Comparison of ENCODE assay signal across 16 mouse cellular contexts in genomic region chr10:42590261-42591184, GRCm38 (mm10). TPM values are rescaled to one million over a fixed set of nuclear protein-coding genes. Genes with fewer than 3 reads are reported as not detected.
A peak's percentile ranks its signal among the peaks of the same experiment; 100 is the strongest.
DNase-seq lines count a peak whose midpoint lies in the region; ATAC-seq and TF ChIP-seq lines count a peak whose summit lies in the region.
"Had no signal": no experiment of that assay in that cellular context is flagged by ENCODE, and none has a peak within 500 bp of the region (broad histone marks: within the 10 kb centered on the region; RNA-seq: fewer than 3 reads in every experiment).

No protein-coding gene starts in this region.

- ATAC-seq in hindbrain, embryonic 11.5 days (ENCODE audit: low FRiP score), result peak; percentile 20; the same call in 1 of the 2 replicates
- ATAC-seq in hindbrain, embryonic 14.5 days (ENCODE audit: low FRiP score), result no peak
- ATAC-seq in forebrain, embryonic 15.5 days (replicated peaks), result 0 out of 2 replicates have a peak, but pooled peaks have one; percentile 1
- ATAC-seq in inflammation-experienced regulatory T-cells, adult 6 months, result no peak
- no peak for ATAC-seq in stomach, postnatal 0 days (ENCODE audit: low FRiP score, low TSS enrichment)
- ATAC-seq: liver, embryonic 12.5 days; lung, postnatal 0 days had no signal

- no peak overlapping the region for H3K9ac ChIP-seq in hindbrain, embryonic 11.5 days (ENCODE audit: low read depth, low read length)
- H3K9ac ChIP-seq in hindbrain, embryonic 14.5 days, result no peak overlapping the region
- H3K9ac ChIP-seq in forebrain, embryonic 15.5 days (replicated peaks), result peak overlapping the region; percentile 48
- no peak overlapping the region for H3K9ac ChIP-seq in stomach, postnatal 0 days (ENCODE audit: low read length)
- H3K9ac ChIP-seq: embryonic facial prominence, embryonic 15.5 days; liver, embryonic 12.5 days had no signal

- H3K4me2 ChIP-seq in hindbrain, embryonic 11.5 days (replicated peaks; ENCODE audit: low read depth, low read length), result no peak overlapping the region
- H3K4me2 ChIP-seq in hindbrain, embryonic 14.5 days (replicated peaks), result no peak overlapping the region
- H3K4me2 ChIP-seq in forebrain, embryonic 15.5 days (replicated peaks), result peak overlapping the region; percentile 77
- peak overlapping the region; percentile 48 for H3K4me2 ChIP-seq in myocyte (ENCODE audit: low read depth)
- no peak overlapping the region for H3K4me2 ChIP-seq in stomach, postnatal 0 days (replicated peaks; ENCODE audit: low read depth)

- no peak overlapping the region for H3K27ac ChIP-seq in hindbrain, embryonic 11.5 days (ENCODE audit: low read depth, low read length)
- H3K27ac ChIP-seq in hindbrain, embryonic 14.5 days, result no peak overlapping the region
- H3K27ac ChIP-seq in forebrain, embryonic 15.5 days (replicated peaks), result no peak overlapping the region
- H3K27ac ChIP-seq in stomach, postnatal 0 days (replicated peaks), result no peak overlapping the region
- H3K27ac ChIP-seq: embryonic facial prominence, embryonic 15.5 days; heart, adult 2 months; liver, embryonic 12.5 days had no signal

- 1% methylated on average over 19 of the region's 19 CpGs for WGBS in hindbrain, embryonic 11.5 days
- WGBS in hindbrain, embryonic 14.5 days, result 1% methylated on average over 19 of the region's 19 CpGs
- 1% methylated on average over 19 of the region's 19 CpGs for WGBS in forebrain, embryonic 15.5 days
- 4% methylated on average over 19 of the region's 19 CpGs for WGBS in stomach, postnatal 0 days

- H3K36me3 ChIP-seq in hindbrain, embryonic 11.5 days (ENCODE audit: control insufficient read depth, insufficient read depth, low read length), result no peaks in the 10 kb centered on the region
- H3K36me3 ChIP-seq in hindbrain, embryonic 14.5 days (replicated peaks; ENCODE audit: control insufficient read depth, insufficient read depth), result no peaks in the 10 kb centered on the region
- H3K36me3 ChIP-seq in forebrain, embryonic 15.5 days, result no peaks in the 10 kb centered on the region
- no peaks in the 10 kb centered on the region for H3K36me3 ChIP-seq in myocyte (ENCODE audit: control insufficient read depth, insufficient read depth)
- H3K36me3 ChIP-seq in stomach, postnatal 0 days (ENCODE audit: control insufficient read depth, insufficient read depth, low read length), result no peaks in the 10 kb centered on the region
- H3K36me3 ChIP-seq: embryonic facial prominence, embryonic 15.5 days; liver, embryonic 12.5 days had no signal

- H3ac ChIP-seq in myocyte (ENCODE audit: control insufficient read depth, insufficient read length), result no peak overlapping the region

- TF ChIP-seq POLR2A in myocyte (IDR thresholded peaks at IDR 0.05; ENCODE audit: insufficient read length, low read depth), result no peak

- TF ChIP-seq EP300 in stomach, postnatal 0 days (optimal IDR thresholded peaks at IDR 0.05), result no peak

- peak; percentile 64 for DNase-seq in hindbrain, embryonic 11.5 days (ENCODE audit: low spot score)
- no peak for DNase-seq in hindbrain, embryonic 14.5 days (ENCODE audit: low spot score)
- DNase-seq in embryo, embryonic 10.5 days (ENCODE audit: low spot score), result peak; percentile 57
- DNase-seq in stomach, postnatal 0 days (ENCODE audit: low spot score), result no peak
- DNase-seq: cerebellum, adult 2 months; kidney, adult 2 months had no signal

- peaks cover 3% of the 10 kb centered on the region for H3K9me3 ChIP-seq in hindbrain, embryonic 11.5 days (ENCODE audit: control insufficient read depth, low read length)
- H3K9me3 ChIP-seq in hindbrain, embryonic 14.5 days (ENCODE audit: control insufficient read depth, low read length), result peaks cover 5% of the 10 kb centered on the region; the same call in 1 of the 2 replicates
- H3K9me3 ChIP-seq in forebrain, embryonic 15.5 days, result no peaks in the 10 kb centered on the region
- H3K9me3 ChIP-seq in stomach, postnatal 0 days (ENCODE audit: control insufficient read depth, low read length), result no peaks in the 10 kb centered on the region
- H3K9me3 ChIP-seq: embryonic facial prominence, embryonic 15.5 days; liver, embryonic 12.5 days had no signal

- no peaks in the 10 kb centered on the region for H3K79me2 ChIP-seq in myocyte (ENCODE audit: control insufficient read depth, insufficient read depth)

- TF ChIP-seq CTCF in stomach, postnatal 0 days (IDR thresholded peaks at IDR 0.05; ENCODE audit: low read depth), result no peak

- H3K4me1 ChIP-seq in hindbrain, embryonic 11.5 days (replicated peaks; ENCODE audit: control insufficient read depth, insufficient read depth, low read length), result peaks cover 3% of the 10 kb centered on the region; the same call in 1 of the 2 replicates
- no peaks in the 10 kb centered on the region for H3K4me1 ChIP-seq in hindbrain, embryonic 14.5 days (replicated peaks; ENCODE audit: control insufficient read depth, insufficient read depth, low read length)
- H3K4me1 ChIP-seq in forebrain, embryonic 15.5 days, result peaks cover 48% of the 10 kb centered on the region
- H3K4me1 ChIP-seq in stomach, postnatal 0 days (replicated peaks; ENCODE audit: control insufficient read depth, insufficient read depth), result 0 out of 2 replicates have a peak, but pooled peaks cover 2% of the 10 kb centered on the region

- H3K4me3 ChIP-seq in hindbrain, embryonic 11.5 days (ENCODE audit: low read depth, low read length), result no peak overlapping the region
- H3K4me3 ChIP-seq in hindbrain, embryonic 14.5 days (replicated peaks; ENCODE audit: low read length), result no peak overlapping the region
- peak overlapping the region; percentile 44 for H3K4me3 ChIP-seq in forebrain, embryonic 15.5 days
- H3K4me3 ChIP-seq in myocyte, result no peak overlapping the region
- H3K4me3 ChIP-seq in stomach, postnatal 0 days (ENCODE audit: low read depth, low read length), result no peak overlapping the region
- H3K4me3 ChIP-seq: heart, adult 2 months had no signal

- peaks cover 98% of the 10 kb centered on the region for H3K27me3 ChIP-seq in hindbrain, embryonic 11.5 days (ENCODE audit: control insufficient read depth, insufficient read depth, low read length)
- peaks cover 99% of the 10 kb centered on the region for H3K27me3 ChIP-seq in hindbrain, embryonic 14.5 days (ENCODE audit: control insufficient read depth, insufficient read depth, low read length)
- peaks cover 9% of the 10 kb centered on the region; the same call in 1 of the 2 replicates for H3K27me3 ChIP-seq in forebrain, embryonic 15.5 days
- H3K27me3 ChIP-seq in myocyte (ENCODE audit: control insufficient read depth, insufficient read depth, insufficient read length), result peaks cover 85% of the 10 kb centered on the region
- peaks cover 21% of the 10 kb centered on the region for H3K27me3 ChIP-seq in stomach, postnatal 0 days (ENCODE audit: control insufficient read depth, insufficient read depth, low read length)

TF ChIP-seq in myocyte, 11 proteins besides CTCF, POLR2A, EP300 and RAD21:
- no peak for TF ChIP-seq CEBPB (IDR thresholded peaks at IDR 0.05; ENCODE audit: insufficient read depth, poor library complexity, severe bottlenecking)
- TF ChIP-seq POLR2AphosphoS2 (IDR thresholded peaks at IDR 0.05; ENCODE audit: insufficient read length, low read depth), result no peak
- no peak for TF ChIP-seq E2F4 (IDR thresholded peaks at IDR 0.05; ENCODE audit: insufficient read depth)
- no peak for TF ChIP-seq MAX (IDR thresholded peaks at IDR 0.05; ENCODE audit: low read depth)
- no peak for TF ChIP-seq MYOG (IDR thresholded peaks at IDR 0.05; ENCODE audit: control insufficient read depth in 1 of 3, insufficient read depth in 1 of 3, insufficient read length in 2 of 3, low read depth in 2 of 3)
- TF ChIP-seq TCF3 (IDR thresholded peaks at IDR 0.05; ENCODE audit: insufficient read length, low read depth), result no peak
- TF ChIP-seq MYOD1 (IDR thresholded peaks at IDR 0.05; ENCODE audit: control insufficient read depth in 1 of 3, insufficient read length in 2 of 3, low read depth in 2 of 3), result no peak
- no peak for TF ChIP-seq REST (IDR thresholded peaks at IDR 0.05; ENCODE audit: insufficient read depth, insufficient read length)
- TF ChIP-seq USF1 (IDR thresholded peaks at IDR 0.05; ENCODE audit: low read depth), result no peak
- TF ChIP-seq SRF (IDR thresholded peaks at IDR 0.05; ENCODE audit: control insufficient read depth, insufficient read length, low read depth), result no peak
- no peak for TF ChIP-seq TCF12 (IDR thresholded peaks at IDR 0.05; ENCODE audit: insufficient read depth, poor library complexity, severe bottlenecking)

RNA-seq across cellular contexts. Expression of gene Ostm1, which starts 6.9 kb away (rescaled TPM):
- polyA plus RNA-seq in hindbrain, embryonic 11.5 days (2014; fragmentation: Nextera tagmentation; extraction: Ambion mirVana), result 20.2 and 23.1 TPM in 2 replicates
- polyA plus RNA-seq in hindbrain, embryonic 14.5 days (2014; fragmentation: Nextera tagmentation; extraction: Ambion mirVana), result 41.8 and 43.5 TPM in 2 replicates
- polyA plus RNA-seq in forebrain, embryonic 15.5 days (2015; fragmentation: Nextera tagmentation; extraction: Ambion mirVana), result 50.8 and 51.5 TPM in 2 replicates
- 13.9 TPM for polyA plus RNA-seq in myocyte (2012; fragmentation: generic; extraction: Trizol)
- 10 to 100 TPM; 34.7 to 46.2 (median 41.6) TPM for polyA plus RNA-seq in inflammation-experienced regulatory T-cells, adult 6 months (2017; shearing (Covaris generic))
- 13.0 and 13.5 TPM in 2 replicates for polyA plus RNA-seq in stomach, postnatal 0 days (2015; fragmentation: Nextera tagmentation; extraction: Ambion mirVana)

RNA-seq across cellular contexts. Expression of gene Nr2e1, which starts 7.1 kb away (rescaled TPM):
- 0.11 and 0.71 TPM in 2 replicates for polyA plus RNA-seq in hindbrain, embryonic 11.5 days (2014; fragmentation: Nextera tagmentation; extraction: Ambion mirVana)
- 0.23 TPM in 1 of 2 replicates, not detected in the other for polyA plus RNA-seq in hindbrain, embryonic 14.5 days (2014; fragmentation: Nextera tagmentation; extraction: Ambion mirVana)
- 35.4 and 40.5 TPM in 2 replicates for polyA plus RNA-seq in forebrain, embryonic 15.5 days (2015; fragmentation: Nextera tagmentation; extraction: Ambion mirVana)
- polyA plus RNA-seq in myocyte (2012; fragmentation: generic; extraction: Trizol), result not detected
- not detected for polyA plus RNA-seq in inflammation-experienced regulatory T-cells, adult 6 months (2017; shearing (Covaris generic))
- polyA plus RNA-seq in stomach, postnatal 0 days (2015; fragmentation: Nextera tagmentation; extraction: Ambion mirVana), result 0.04 TPM in 1 of 2 replicates, not detected in the other
- polyA plus RNA-seq: C2C12; heart, adult 2 months; kidney, adult 2 months; liver, embryonic 12.5 days; lung, postnatal 0 days; spleen, adult 2 months; thymus, postnatal 0 days had no signal

Comparison
In these comparisons a context has a peak if more than half of its experiments do, and no peak if none do; other contexts are left out.
1. ATAC-seq: peak in hindbrain, embryonic 11.5 days (single experiment) and forebrain, embryonic 15.5 days (single experiment); none in hindbrain, embryonic 14.5 days (single experiment), inflammation-experienced regulatory T-cells, adult 6 months (single experiment) and stomach, postnatal 0 days (single experiment).
2. DNase-seq: peak in hindbrain, embryonic 11.5 days (single experiment) and embryo, embryonic 10.5 days (single experiment); none in hindbrain, embryonic 14.5 days (single experiment) and stomach, postnatal 0 days (single experiment).
3. H3K4me2 ChIP-seq: peak in forebrain, embryonic 15.5 days (single experiment) and myocyte (single experiment); none in hindbrain, embryonic 11.5 days (single experiment), hindbrain, embryonic 14.5 days (single experiment) and stomach, postnatal 0 days (single experiment).
4. RNA of gene Nr2e1, which starts 7.1 kb away (polyA plus RNA-seq): 35.4 to 40.5 TPM in forebrain, embryonic 15.5 days; 0.11 to 0.71 TPM in hindbrain, embryonic 11.5 days, not detected in inflammation-experienced regulatory T-cells, adult 6 months, 0.23 TPM in hindbrain, embryonic 14.5 days, not detected in myocyte (single experiment) and 0.04 TPM in stomach, postnatal 0 days; every median in the first group is over 10 times any median in the second.